In the genomic region with DNA sequence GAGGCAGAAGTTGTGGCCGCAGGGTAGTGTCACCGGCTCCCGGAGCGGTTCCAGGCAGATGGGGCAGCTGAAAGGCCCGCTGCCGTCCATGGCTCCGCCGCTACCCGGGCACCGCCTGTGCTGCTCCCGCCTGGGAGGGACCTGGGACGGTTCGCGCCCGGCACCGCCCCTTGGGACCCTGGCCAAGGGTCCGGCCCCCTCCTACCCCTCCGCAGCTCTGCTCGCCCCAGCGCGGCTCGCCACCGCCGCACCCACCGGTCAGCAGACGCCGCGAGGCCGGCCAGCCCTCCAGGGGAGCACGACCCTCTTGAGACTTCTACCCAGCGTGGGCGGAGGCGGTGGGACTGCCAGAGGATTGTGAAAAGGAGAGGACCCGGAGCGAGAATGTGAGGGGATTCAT, we compare ENCODE assay signal across 8 mouse cellular contexts. TPM values are rescaled to one million over a fixed set of nuclear protein-coding genes. Genes with fewer than 3 reads are reported as not detected.
DNase-seq lines count a peak whose midpoint lies in the region; ATAC-seq lines count a peak whose summit lies in the region.

No protein-coding gene starts in this region.

- H3K4me1 ChIP-seq in forebrain, embryonic 12.5 days = peaks cover 42% of the 10 kb centered on the region
- peaks cover 47% of the 10 kb centered on the region for H3K4me1 ChIP-seq in midbrain, embryonic 10.5 days

- peak overlapping the region; percentile 46 for H3K4me2 ChIP-seq in forebrain, embryonic 12.5 days

- no peak overlapping the region for H3K27ac ChIP-seq in forebrain, embryonic 12.5 days
- H3K27ac ChIP-seq in midbrain, embryonic 10.5 days (replicated peaks) = peak overlapping the region; percentile 52; the same call in 1 of the 2 replicates

- H3K27me3 ChIP-seq in forebrain, embryonic 12.5 days = peaks cover 75% of the 10 kb centered on the region
- peaks cover 75% of the 10 kb centered on the region for H3K27me3 ChIP-seq in midbrain, embryonic 10.5 days (ENCODE audit: low read depth, poor library complexity, severe bottlenecking)

- DNase-seq in adrenal gland, adult 18-20 months (ENCODE audit: low spot score in 2 of 2) = peak; percentile 67 to 80
- DNase-seq in adrenal gland, adult 8-10 months = no peak
- peak; percentile 92 to 94 for DNase-seq in heart, postnatal 14 days
- DNase-seq in kidney, postnatal 4 days = peak; percentile 82 to 87
- no peak for DNase-seq in midbrain, embryonic 10.5 days (ENCODE audit: low spot score)
- peak; percentile 54 for DNase-seq in yolk sac, embryonic 10.5 days (ENCODE audit: low spot score)
- DNase-seq in cerebellum, adult 11 months = no peak

- intact Hi-C loops in heart, postnatal 14 days (cut with DNase I) = loop anchor here (1.0 to 2.0 kb wide), 2 partner anchors 19 to 22 kb away; no protein-coding TSS in a partner anchor

- peak overlapping the region; percentile 29 for H3K9ac ChIP-seq in forebrain, embryonic 12.5 days

- WGBS in forebrain, embryonic 12.5 days = 3% methylated on average over 35 of the region's 35 CpGs
- 1% methylated on average over 35 of the region's 35 CpGs for WGBS in midbrain, embryonic 10.5 days

- H3K36me3 ChIP-seq in forebrain, embryonic 12.5 days (replicated peaks) = no peaks in the 10 kb centered on the region
- no peaks in the 10 kb centered on the region for H3K36me3 ChIP-seq in midbrain, embryonic 10.5 days

- no peak for ATAC-seq in forebrain, embryonic 12.5 days (ENCODE audit: low FRiP score)

- peak overlapping the region; percentile 38 for H3K4me3 ChIP-seq in forebrain, embryonic 12.5 days (replicated peaks)
- H3K4me3 ChIP-seq in midbrain, embryonic 10.5 days = peak overlapping the region; percentile 46

- H3K9me3 ChIP-seq in forebrain, embryonic 12.5 days = no peaks in the 10 kb centered on the region
- H3K9me3 ChIP-seq in midbrain, embryonic 10.5 days (replicated peaks) = no peaks in the 10 kb centered on the region

RNA-seq across cellular contexts. Expression of gene Trim47, which starts 16.9 kb away (rescaled TPM):
- 10 to 100 TPM; 14.6 to 23.5 TPM for total RNA-seq in adrenal gland, adult 18-20 months (2021)
- total RNA-seq in adrenal gland, adult 8-10 months (2022) = 10 to 100 TPM; 11.1 to 20.4 (median 16.4) TPM
- polyA plus RNA-seq in forebrain, embryonic 12.5 days (2016; fragmentation: Nextera tagmentation; extraction: Ambion mirVana) = 2.7 and 3.2 TPM in 2 replicates
- total RNA-seq in heart, postnatal 14 days (2021) = 10 to 100 TPM; 46.3 to 46.9 TPM
- 2.7 TPM in 2 replicates for polyA plus RNA-seq in midbrain, embryonic 10.5 days (2016; fragmentation: Nextera tagmentation; extraction: Ambion mirVana)

RNA-seq across cellular contexts. Expression of gene Trim65, which starts 20.8 kb away (rescaled TPM):
- 10 to 100 TPM; 12.9 to 13.1 TPM for total RNA-seq in adrenal gland, adult 18-20 months (2021)
- 10 to 100 TPM in 3 of 4 experiments, 1 to 10 TPM in 1; 9.6 to 13.7 (median 13.1) TPM for total RNA-seq in adrenal gland, adult 8-10 months (2022)
- polyA plus RNA-seq in forebrain, embryonic 12.5 days (2016; fragmentation: Nextera tagmentation; extraction: Ambion mirVana) = 1.9 and 2.1 TPM in 2 replicates
- 1 to 10 TPM; 7.3 to 8.2 TPM for total RNA-seq in heart, postnatal 14 days (2021)
- 1.4 and 1.8 TPM in 2 replicates for polyA plus RNA-seq in midbrain, embryonic 10.5 days (2016; fragmentation: Nextera tagmentation; extraction: Ambion mirVana)

RNA-seq across cellular contexts. Expression of gene Wbp2, which starts 23.3 kb away (rescaled TPM):
- 100 to 1,000 TPM; 163 to 187 TPM for total RNA-seq in adrenal gland, adult 18-20 months (2021)
- 100 to 1,000 TPM; 194 to 199 (median 196) TPM for total RNA-seq in adrenal gland, adult 8-10 months (2022)
- polyA plus RNA-seq in forebrain, embryonic 12.5 days (2016; fragmentation: Nextera tagmentation; extraction: Ambion mirVana) = 92.3 and 101 TPM in 2 replicates
- 10 to 100 TPM; 83.6 to 89.5 TPM for total RNA-seq in heart, postnatal 14 days (2021)
- polyA plus RNA-seq in midbrain, embryonic 10.5 days (2016; fragmentation: Nextera tagmentation; extraction: Ambion mirVana) = 91.8 and 109 TPM in 2 replicates

RNA-seq across cellular contexts. Expression of gene Mrpl38, which starts 28.5 kb away (rescaled TPM):
- total RNA-seq in adrenal gland, adult 18-20 months (2021) = 100 to 1,000 TPM; 106 to 115 TPM
- 100 to 1,000 TPM in 3 of 4 experiments, 10 to 100 TPM in 1; 97.5 to 112 (median 107) TPM for total RNA-seq in adrenal gland, adult 8-10 months (2022)
- polyA plus RNA-seq in forebrain, embryonic 12.5 days (2016; fragmentation: Nextera tagmentation; extraction: Ambion mirVana) = 89.6 and 90.5 TPM in 2 replicates
- 10 to 100 TPM; 55.5 to 56.3 TPM for total RNA-seq in heart, postnatal 14 days (2021)
- polyA plus RNA-seq in midbrain, embryonic 10.5 days (2016; fragmentation: Nextera tagmentation; extraction: Ambion mirVana) = 113 TPM in 2 replicates

RNA-seq across cellular contexts. Expression of gene Unc13d, which starts 32.4 kb away (rescaled TPM):
- total RNA-seq in adrenal gland, adult 18-20 months (2021) = 1 to 10 TPM; 1.0 to 1.3 TPM
- 1 to 10 TPM in 3 of 4 experiments, under 1 TPM in 1; 0.75 to 1.6 (median 1.4) TPM for total RNA-seq in adrenal gland, adult 8-10 months (2022)
- polyA plus RNA-seq in forebrain, embryonic 12.5 days (2016; fragmentation: Nextera tagmentation; extraction: Ambion mirVana) = 0.69 and 0.73 TPM in 2 replicates
- total RNA-seq in heart, postnatal 14 days (2021) = 1 to 10 TPM in 1 of 2 experiments, under 1 TPM in 1; 0.81 to 1.7 TPM
- polyA plus RNA-seq in midbrain, embryonic 10.5 days (2016; fragmentation: Nextera tagmentation; extraction: Ambion mirVana) = 2.5 and 3.1 TPM in 2 replicates

Comparison
In these comparisons a context has a peak if more than half of its experiments do, and no peak if none do; other contexts are left out.
1. DNase-seq: peak in adrenal gland, adult 18-20 months (2 of 2), heart, postnatal 14 days (2 of 2), kidney, postnatal 4 days (2 of 2) and yolk sac, embryonic 10.5 days (single experiment); none in adrenal gland, adult 8-10 months (single experiment), midbrain, embryonic 10.5 days (single experiment) and cerebellum, adult 11 months (single experiment).